Mouse (Mus musculus) megakaryocyte-erythroid progenitor cell, adult 5-6 weeks (primary cell): Measurements from ENCODE around the gene Pafah1b1. TPM values are rescaled to one million over a fixed set of nuclear protein-coding genes. Genes with fewer than 3 reads are reported as not detected.

Experiments
- ATAC-seq: replicated peaks from 2 replicates; pipeline ENCODE4 v1.8.0; 2016; ENCODE audit warnings: mild to moderate bottlenecking, inconsistent platforms; ENCODE audit not compliant: severe bottlenecking, poor library complexity, low FRiP score, low TSS enrichment
- total RNA-seq, 2 experiments: library from RNA; stranded (forward) in 1 of 2; stranded (reverse) in 1 of 2; fragments of 200-1000, 215-1000 nt in 1 of 2; fragments of >200 nt in 1 of 2; fragmentation: Nextera tagmentation in 1 of 2; gene quantifications; 2 replicates each; pipeline ENCODE4 v1.2.3; 2014 to 2017

The Pafah1b1 gene
- total RNA-seq (2014; fragmentation: Nextera tagmentation) (41.2 and 43.9 TPM in 2 replicates), total RNA-seq (2017) (46.5 and 58.5 TPM in 2 replicates)

- ATAC-seq = peak; percentile 83
Observed at GRCm38 (mm10) chr11:74724235-74724791, at the start of gene Pafah1b1. Pafah1b1 (minus strand) TSS chr11:74724670.

- no peak for ATAC-seq
Observed at GRCm38 (mm10) chr11:74772386-74772785, 47.9 kb upstream of the Pafah1b1 start.

- ATAC-seq = no peak
Observed at GRCm38 (mm10) chr11:74771650-74772049, 47.2 kb upstream of the Pafah1b1 start.

GRCm38 (mm10) chr11:74771234-74771633 is 46.8 kb upstream of the Pafah1b1 start:
- peak; percentile 45 for ATAC-seq

GRCm38 (mm10) chr11:74770595-74771207 is 46.2 kb upstream of the Pafah1b1 start, which contains the start of gene Mettl16:
Mettl16 (plus strand) TSS chr11:74770830.
- peak; percentile 96 for ATAC-seq

- ATAC-seq = no peak
Observed at GRCm38 (mm10) chr11:74770037-74770436, 45.6 kb upstream of the Pafah1b1 start.

GRCm38 (mm10) chr11:74768045-74768444 is 43.6 kb upstream of the Pafah1b1 start:
- ATAC-seq = no peak

GRCm38 (mm10) chr11:74767469-74767868 is 43.0 kb upstream of the Pafah1b1 start:
- no peak for ATAC-seq

GRCm38 (mm10) chr11:74763960-74764625 is 39.6 kb upstream of the Pafah1b1 start:
- no peak for ATAC-seq

GRCm38 (mm10) chr11:74761011-74761705 is 36.7 kb upstream of the Pafah1b1 start:
- ATAC-seq = no peak

- no peak for ATAC-seq
Observed at GRCm38 (mm10) chr11:74756631-74757030, 32.2 kb upstream of the Pafah1b1 start.

GRCm38 (mm10) chr11:74751352-74752066 is 27.0 kb upstream of the Pafah1b1 start:
- ATAC-seq = no peak

- ATAC-seq = no peak
Observed at GRCm38 (mm10) chr11:74750662-74751351, 26.3 kb upstream of the Pafah1b1 start.

GRCm38 (mm10) chr11:74749241-74749640 is 24.8 kb upstream of the Pafah1b1 start:
- ATAC-seq = no peak

GRCm38 (mm10) chr11:74748022-74748421 is 23.6 kb upstream of the Pafah1b1 start:
- no peak for ATAC-seq

GRCm38 (mm10) chr11:74737861-74738260 is 13.4 kb upstream of the Pafah1b1 start:
- ATAC-seq = no peak

- no peak for ATAC-seq
Observed at GRCm38 (mm10) chr11:74734917-74735316, 10.4 kb upstream of the Pafah1b1 start.

- ATAC-seq = no peak
Observed at GRCm38 (mm10) chr11:74725181-74725580, 711 bp upstream of the Pafah1b1 start.
